Mouse (Mus musculus) adrenal gland, adult 2 months (tissue): ENCODE measurements around the gene Catsperz. TPM values are rescaled to one million over a fixed set of nuclear protein-coding genes. Genes with fewer than 3 reads are reported as not detected.
"Not testable (repeated sequence)": the region's sequence is repeated elsewhere in the genome, so short reads cannot be mapped to it uniquely, and the experiment has no call there.

Source experiments
- DNase-seq: peaks from one replicate; pipeline ENCODE4 v3.0.0; 2021
- microRNA-seq, 2 experiments: library from miRNA; unstranded; fragments of <30 nt; microRNA quantifications; one replicate each; pipeline ENCODE4 v1.2.0; 2021
- polyA plus RNA-seq: library from polyadenylated mRNA; depleted of rRNA; stranded (reverse); fragments of >200 nt; gene quantifications from 2 replicates; pipeline ENCODE4 v1.2.3, GENCODE M21; 2012; rRNA removed
- total RNA-seq, 2 experiments: library from RNA; stranded (reverse); gene quantifications; 2 replicates each; pipeline ENCODE4 v1.2.3; 2021

Gene Catsperz
- total and polyA plus RNA-seq, 3 experiments, result 0.58 TPM; not detected in 2

DNA sequence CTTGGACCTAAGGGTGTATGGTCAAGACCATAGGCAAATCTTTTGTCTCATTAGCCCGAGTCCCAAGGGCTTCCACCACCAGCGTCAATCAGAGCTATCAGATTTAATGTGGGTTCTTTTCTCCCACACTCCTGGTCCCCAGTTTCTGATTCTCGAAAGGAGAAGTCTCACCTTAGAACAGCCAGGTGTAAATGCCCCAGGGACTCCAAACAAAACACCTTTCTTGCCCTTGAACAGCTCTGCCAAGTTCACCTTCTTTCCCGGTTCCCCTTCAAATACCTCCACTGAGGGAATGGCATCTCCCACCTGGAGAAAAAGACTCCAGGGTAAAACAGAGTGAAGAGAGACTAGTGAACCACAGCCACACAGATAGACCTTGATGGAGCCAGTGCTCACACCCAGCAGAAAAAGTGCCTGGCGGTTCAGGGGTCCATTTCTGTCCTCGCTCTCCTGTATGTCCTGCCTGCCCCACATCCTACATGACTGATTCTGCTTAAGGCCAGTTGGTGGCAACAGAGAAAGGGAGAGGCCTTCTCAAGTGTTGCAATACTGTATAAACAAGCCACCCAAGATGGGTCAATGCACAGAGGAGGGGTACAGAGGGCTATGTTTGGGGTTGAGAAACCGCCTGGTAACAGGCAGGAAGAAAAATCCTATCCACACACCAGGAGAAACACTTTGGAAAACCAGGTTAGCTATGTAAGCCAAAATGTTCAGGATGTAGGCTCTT is 17.2 kb downstream of the Catsperz start:
- DNase-seq, result no peak

- no peak for DNase-seq
Observed at GRCm38 (mm10) chr19:6907094-6907493, 18.1 kb downstream of the Catsperz start.

DNA sequence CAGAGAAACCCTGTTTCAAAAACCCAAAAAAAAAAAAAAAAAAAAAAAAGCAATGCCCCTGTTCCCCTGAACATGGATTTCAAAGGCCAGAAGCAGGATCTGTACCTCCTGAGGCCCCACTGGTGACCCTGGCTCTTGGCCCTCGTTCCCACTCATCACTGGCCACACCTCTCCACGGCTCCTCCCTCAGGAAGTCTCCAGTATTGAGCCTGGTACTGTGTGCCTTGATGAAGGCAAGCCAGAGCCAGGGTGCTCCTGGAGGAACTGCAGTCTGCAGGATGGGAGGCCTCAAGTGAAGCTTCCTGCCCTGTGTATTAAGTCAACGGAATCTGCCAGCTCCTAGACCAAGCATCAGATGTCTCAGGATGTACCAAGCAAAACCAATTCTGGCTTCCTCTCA is 19.0 kb downstream of the Catsperz start:
- DNase-seq, result no peak

DNA sequence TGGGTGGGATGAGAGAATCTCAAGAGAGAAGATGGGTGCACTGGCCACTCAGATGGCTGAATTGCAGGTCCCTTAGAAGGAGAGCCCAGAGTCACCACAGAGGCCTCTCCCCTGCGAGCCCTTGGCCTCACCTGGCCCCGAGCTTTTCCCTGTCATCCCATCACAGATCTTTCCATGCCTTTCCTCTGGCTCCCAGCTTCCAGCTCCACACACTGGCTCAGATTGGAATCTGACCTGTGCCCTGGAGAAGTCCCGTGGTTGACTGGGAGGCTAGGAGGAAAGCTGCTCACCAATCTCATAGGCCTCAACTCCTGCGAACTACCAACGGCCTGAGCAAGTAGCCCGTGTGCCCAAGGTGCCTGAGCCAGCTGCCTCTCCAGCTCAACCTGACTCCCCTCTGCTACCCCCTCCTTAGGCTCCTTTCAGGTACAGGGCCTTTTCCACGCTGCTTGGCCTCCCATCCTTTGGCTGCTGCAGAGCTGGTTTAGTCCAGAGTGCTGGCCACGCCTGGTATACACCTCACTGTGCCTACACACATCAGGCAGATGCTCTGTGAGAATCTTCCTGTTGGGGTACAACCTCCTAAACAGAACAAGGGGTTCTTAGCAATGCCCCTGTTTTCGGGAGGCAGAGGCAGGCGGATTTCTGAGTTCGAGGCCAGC is 19.6 kb downstream of the Catsperz start:
- DNase-seq, result no peak

DNA sequence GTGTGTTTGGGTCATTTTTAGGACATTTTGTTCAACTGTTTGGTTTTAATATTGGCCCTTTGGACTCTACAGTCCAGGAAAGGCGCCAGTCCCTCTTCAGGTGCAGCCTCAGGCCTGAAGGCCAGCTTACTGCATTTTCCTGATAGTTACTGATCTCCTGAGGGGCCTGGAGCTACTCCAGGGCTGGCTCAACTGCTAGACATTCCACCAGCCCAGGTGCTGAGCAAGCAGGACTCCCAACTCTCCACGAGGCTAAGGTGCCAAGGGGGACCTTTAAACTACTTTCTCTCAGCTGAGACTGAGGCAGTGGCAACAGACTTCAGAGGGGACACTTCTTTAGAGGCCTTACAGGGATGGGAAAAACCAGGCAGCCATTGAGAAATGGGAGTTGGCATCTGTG is 20.3 kb downstream of the Catsperz start:
- no peak for DNase-seq

DNA sequence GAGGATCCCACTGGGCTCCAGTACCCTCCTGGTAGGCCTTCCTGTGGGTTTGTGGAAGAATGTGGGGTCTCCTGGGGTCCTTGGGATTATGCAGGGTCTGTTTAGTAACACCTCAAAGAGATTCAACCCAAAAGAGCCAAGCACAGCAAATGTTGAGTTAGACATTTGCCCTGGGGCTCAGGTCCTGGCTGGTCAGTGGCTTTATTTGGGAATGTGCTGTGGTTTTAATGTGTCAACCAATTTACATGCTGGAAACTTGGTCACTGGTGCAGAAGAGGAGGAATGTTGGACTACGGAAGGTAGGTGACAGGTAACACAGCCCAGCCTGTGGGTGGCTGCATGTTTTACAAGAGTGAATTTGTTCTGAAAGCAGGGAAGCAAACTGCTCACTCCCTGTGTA is 22.1 kb downstream of the Catsperz start:
- DNase-seq, result no peak

GRCm38 (mm10) chr19:6899641-6900040 is 25.5 kb downstream of the Catsperz start:
- DNase-seq, result no peak

DNA sequence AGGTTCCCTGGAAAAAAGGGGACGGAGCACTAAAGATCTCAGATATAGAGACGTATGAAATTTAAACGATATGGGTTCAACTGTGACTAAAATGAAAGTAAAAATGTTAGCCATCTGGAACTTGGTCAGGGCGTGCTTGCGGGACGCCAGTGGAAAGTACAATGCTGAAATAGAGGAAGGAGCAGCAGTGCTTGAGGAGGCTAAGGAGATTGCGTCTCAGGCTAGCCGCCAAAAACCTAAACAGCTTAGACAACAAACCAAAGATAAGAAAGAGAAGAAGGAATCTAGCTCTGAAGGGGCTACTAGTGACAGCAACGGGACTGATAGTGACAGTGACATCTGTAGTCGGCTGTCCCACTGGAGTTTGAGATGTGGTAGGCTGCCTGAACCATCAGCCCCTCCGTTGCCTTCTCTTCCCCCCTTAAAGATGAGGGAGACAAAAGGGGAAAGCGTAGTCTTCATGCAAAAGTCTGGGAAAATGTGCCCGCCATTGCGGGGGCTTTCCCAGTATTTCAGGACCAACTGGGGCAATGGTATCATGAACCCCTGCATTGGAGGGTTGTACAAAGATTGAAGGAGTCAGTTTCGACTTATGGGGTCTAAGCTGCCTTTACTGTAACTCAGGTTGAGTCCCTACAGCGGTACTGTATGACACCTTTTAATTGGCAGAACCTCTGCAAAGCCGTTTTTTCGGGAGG is 29.4 kb downstream of the Catsperz start:
- not testable (repeated sequence) for DNase-seq

DNA sequence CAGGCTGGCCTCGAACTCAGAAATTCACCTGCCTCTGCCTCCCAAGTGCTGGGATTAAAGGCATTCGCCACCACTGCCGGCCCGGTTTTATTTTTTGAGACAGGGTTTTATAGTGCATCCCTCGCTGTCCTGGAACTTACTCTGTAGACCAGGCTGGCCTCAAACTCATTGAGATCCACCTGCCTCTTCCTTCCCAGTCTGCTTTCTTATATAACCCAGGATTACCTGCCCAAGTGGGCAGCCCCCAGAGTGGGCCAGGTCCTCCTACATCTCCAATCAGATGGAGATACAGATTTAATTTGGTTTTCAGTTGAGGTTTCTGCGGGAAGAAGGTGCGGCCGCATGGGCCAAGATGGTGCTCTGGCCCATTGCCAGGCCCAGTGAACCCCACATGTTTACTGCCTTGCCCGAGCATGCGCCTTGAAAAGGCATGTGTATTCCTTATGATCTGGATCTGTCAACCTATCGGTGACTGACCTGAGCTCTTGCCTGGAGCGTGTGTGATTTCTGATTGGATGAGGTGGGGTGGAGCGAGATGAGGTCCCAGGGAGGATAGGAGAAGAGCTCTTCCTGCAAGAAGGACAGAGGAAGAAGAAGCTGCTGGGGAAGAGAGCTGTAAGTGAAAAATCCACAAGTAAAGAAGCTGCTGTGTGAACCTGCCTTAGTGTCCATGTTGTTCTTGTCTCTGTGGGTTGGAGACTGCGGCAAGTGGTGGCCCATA is 31.3 kb downstream of the Catsperz start:
- no peak for DNase-seq

- no peak for DNase-seq
Observed at GRCm38 (mm10) chr19:6892512-6892911, 32.7 kb downstream of the Catsperz start.

- DNase-seq, result no peak
Observed at GRCm38 (mm10) chr19:6877965-6878364, 47.2 kb downstream of the Catsperz start.

DNA sequence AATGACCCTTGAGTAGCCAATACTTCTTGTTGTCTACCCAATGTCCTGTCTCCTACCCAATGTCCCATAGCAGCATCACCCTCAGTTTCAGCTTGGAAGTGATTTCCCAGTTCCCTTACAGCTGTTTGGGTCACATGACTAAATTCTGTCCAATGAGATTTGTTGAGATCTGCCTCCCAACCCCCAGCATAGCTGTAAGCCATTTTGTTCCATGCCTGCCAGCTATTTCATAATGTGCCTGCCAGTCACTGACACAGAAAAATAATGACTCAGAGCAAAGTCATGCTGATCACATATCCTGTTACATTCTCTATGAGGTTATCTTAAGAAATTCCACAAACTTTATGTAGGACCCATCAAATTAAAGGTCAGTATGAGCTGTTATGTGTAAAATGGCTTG is 48.4 kb downstream of the Catsperz start:
- DNase-seq, result no peak

DNA sequence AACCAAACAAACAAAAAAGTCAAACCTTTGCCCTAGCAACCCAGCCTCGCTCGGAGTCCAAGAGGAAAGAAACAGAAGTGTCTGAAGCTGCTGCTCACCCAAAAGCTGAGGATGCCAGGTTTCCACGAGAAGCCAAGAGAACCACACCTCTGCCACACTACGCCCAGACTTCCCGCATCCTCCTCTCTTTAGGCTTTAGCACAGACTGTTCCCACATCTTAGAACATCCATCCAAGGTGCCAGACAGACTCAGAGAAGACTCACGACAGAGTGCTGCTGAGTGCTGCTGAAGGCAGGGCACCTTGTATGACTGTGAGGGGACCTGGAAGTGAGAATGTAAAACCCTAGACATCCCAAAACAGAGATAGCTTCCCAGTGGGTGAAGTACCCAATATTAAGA is 49.3 kb downstream of the Catsperz start:
- DNase-seq, result no peak

DNA sequence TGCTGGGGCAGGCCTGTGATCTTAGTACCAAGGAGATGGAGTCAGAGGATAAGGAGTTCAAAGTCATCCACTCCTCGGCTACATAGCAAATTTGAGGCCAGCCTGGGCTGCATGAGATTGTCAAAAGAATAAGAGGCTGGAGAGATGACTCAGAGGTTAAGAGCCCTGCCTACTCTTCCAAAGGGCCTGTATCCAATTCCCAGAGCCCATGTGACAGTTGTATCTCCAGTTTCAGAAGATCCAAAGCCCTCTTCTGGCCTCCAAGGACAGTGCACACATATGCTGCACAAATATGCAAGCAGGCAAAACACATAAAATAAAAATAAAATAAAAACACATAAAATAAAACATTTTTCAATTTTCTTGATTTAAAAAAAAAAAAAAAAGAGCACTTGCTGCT is 50.9 kb downstream of the Catsperz start:
- DNase-seq, result no peak

- no peak for DNase-seq
Observed at GRCm38 (mm10) chr19:6872701-6873100, 52.5 kb downstream of the Catsperz start.

Small RNAs within 50 kb of the gene (microRNA-seq; reads per million reads assigned to microRNA genes)
- 2.9 to 5.0 reads per million in 2 experiments for gene Mir6990

Other genes with a start within 250 kb of the Catsperz start
- gene Rps6ka4, start 84.7 kb downstream of the Catsperz start, total RNA-seq, result 10 to 100 TPM; 18.1 to 32.3 TPM
- gene Rps6ka4, start 84.7 kb downstream of the Catsperz start, polyA plus RNA-seq, result 48.2 and 49.8 TPM in 2 replicates
- gene Ccdc88b, start 67.2 kb downstream of the Catsperz start, total RNA-seq, result 1 to 10 TPM; 1.9 to 2.1 TPM
- gene Ccdc88b, start 67.2 kb downstream of the Catsperz start, polyA plus RNA-seq, result 3.2 and 4.3 TPM in 2 replicates
- 100 to 1,000 TPM; 103 to 118 TPM for gene Trmt112, start 15.7 kb downstream of the Catsperz start, total RNA-seq
- gene Trmt112, start 15.7 kb downstream of the Catsperz start, polyA plus RNA-seq, result 197 and 206 TPM in 2 replicates
- 100 to 1,000 TPM; 297 to 298 TPM for gene Prdx5, start 15.3 kb downstream of the Catsperz start, total RNA-seq
- gene Prdx5, start 15.3 kb downstream of the Catsperz start, polyA plus RNA-seq, result 90.2 and 91.2 TPM in 2 replicates
- 10 to 100 TPM; 29.3 to 62.8 TPM for gene Esrra, start 3.6 kb downstream of the Catsperz start, total RNA-seq
- gene Esrra, start 3.6 kb downstream of the Catsperz start, polyA plus RNA-seq, result 67.6 and 87.7 TPM in 2 replicates
- under 1 TPM in 1 of 2 experiments, not detected in 1; 0.31 TPM for gene Kcnk4, start 9.1 kb upstream of the Catsperz start, total RNA-seq
- gene Kcnk4, start 9.1 kb upstream of the Catsperz start, polyA plus RNA-seq, result 0.06 TPM in 1 of 2 replicates, not detected in the other
- 10 to 100 TPM; 44.7 to 58.7 TPM for gene Bad, start 16.5 kb upstream of the Catsperz start, total RNA-seq
- 91.2 and 102 TPM in 2 replicates for gene Bad, start 16.5 kb upstream of the Catsperz start, polyA plus RNA-seq
- 10 to 100 TPM; 47.9 to 51.5 TPM for gene Gpr137, start 17.1 kb upstream of the Catsperz start, total RNA-seq
- gene Gpr137, start 17.1 kb upstream of the Catsperz start, polyA plus RNA-seq, result 202 and 223 TPM in 2 replicates
- 100 to 1,000 TPM; 123 to 288 TPM for gene Ppp1r14b, start 49.6 kb upstream of the Catsperz start, total RNA-seq
- 156 and 181 TPM in 2 replicates for gene Ppp1r14b, start 49.6 kb upstream of the Catsperz start, polyA plus RNA-seq
- 10 to 100 TPM; 34.1 to 47.8 TPM for gene Plcb3, start 51.1 kb upstream of the Catsperz start, total RNA-seq
- 69.1 and 87.1 TPM in 2 replicates for gene Plcb3, start 51.1 kb upstream of the Catsperz start, polyA plus RNA-seq
- gene Fkbp2, start 55.1 kb upstream of the Catsperz start, total RNA-seq, result 100 to 1,000 TPM; 110 to 119 TPM
- gene Fkbp2, start 55.1 kb upstream of the Catsperz start, polyA plus RNA-seq, result 31.3 and 35.4 TPM in 2 replicates
- gene Vegfb, start 62.3 kb upstream of the Catsperz start, total RNA-seq, result 100 to 1,000 TPM; 109 to 131 TPM
- 149 and 263 TPM in 2 replicates for gene Vegfb, start 62.3 kb upstream of the Catsperz start, polyA plus RNA-seq
- 10 to 100 TPM; 42.6 to 50.7 TPM for gene Dnajc4, start 67.2 kb upstream of the Catsperz start, total RNA-seq
- gene Dnajc4, start 67.2 kb upstream of the Catsperz start, polyA plus RNA-seq, result 43.0 and 47.5 TPM in 2 replicates
- gene Nudt22, start 70.7 kb upstream of the Catsperz start, total RNA-seq, result 10 to 100 TPM; 28.3 to 40.7 TPM
- gene Nudt22, start 70.7 kb upstream of the Catsperz start, polyA plus RNA-seq, result 122 and 130 TPM in 2 replicates
- gene Trpt1, start 70.8 kb upstream of the Catsperz start, total RNA-seq, result 10 to 100 TPM; 11.5 to 16.3 TPM
- 18.1 and 20.3 TPM in 2 replicates for gene Trpt1, start 70.8 kb upstream of the Catsperz start, polyA plus RNA-seq
- 1 to 10 TPM; 6.7 to 7.1 TPM for gene Fermt3, start 94.1 kb upstream of the Catsperz start, total RNA-seq
- 10.4 and 10.8 TPM in 2 replicates for gene Fermt3, start 94.1 kb upstream of the Catsperz start, polyA plus RNA-seq
- gene Stip1, start 114.6 kb upstream of the Catsperz start, total RNA-seq, result 100 to 1,000 TPM; 175 to 323 TPM
- gene Stip1, start 114.6 kb upstream of the Catsperz start, polyA plus RNA-seq, result 22.8 and 43.0 TPM in 2 replicates
- 10 to 100 TPM; 56.4 to 65.1 TPM for gene Macrod1, start 131.4 kb upstream of the Catsperz start, total RNA-seq
- 134 and 138 TPM in 2 replicates for gene Macrod1, start 131.4 kb upstream of the Catsperz start, polyA plus RNA-seq
- 1 to 10 TPM; 2.1 to 9.2 TPM for gene Flrt1, start 180.3 kb upstream of the Catsperz start, total RNA-seq
- 0.79 and 2.9 TPM in 2 replicates for gene Flrt1, start 180.3 kb upstream of the Catsperz start, polyA plus RNA-seq